Mouse (Mus musculus) midbrain, embryonic 12.5 days (tissue): Measurements from ENCODE around the gene Itprid1. TPM values are rescaled to one million over a fixed set of nuclear protein-coding genes. Genes with fewer than 3 reads are reported as not detected.

Source experiments
- ATAC-seq: fragments of 200-750 bp; cut with Nextera tagmentation; 2 replicates; pipeline ENCODE4 v1.8.0; 2017; ENCODE audit warnings: low read depth, moderate TSS enrichment, moderate library complexity; ENCODE audit not compliant: low FRiP score
- H3K27ac ChIP-seq: fragments of 300-500 bp; sonication (generic); replicated peaks from 2 replicates; pipeline ENCODE4 v1.5.1; 2016; ENCODE audit warnings: mild to moderate bottlenecking
- H3K27me3 ChIP-seq: fragments of 300-500 bp; sonication (generic); 2 replicates; pipeline ENCODE4 v1.6.1; 2016; ENCODE audit warnings: mild to moderate bottlenecking
- H3K36me3 ChIP-seq: fragments of 300-500 bp; sonication (generic); 2 replicates; pipeline ENCODE4 v1.6.1; 2016
- H3K4me1 ChIP-seq: fragments of 300-500 bp; sonication (generic); 2 replicates; pipeline ENCODE4 v1.6.1; 2016
- H3K4me2 ChIP-seq: fragments of 300-500 bp; sonication (generic); replicated peaks from 2 replicates; pipeline ENCODE4 v1.6.1; 2016; ENCODE audit warnings: mild to moderate bottlenecking, moderate library complexity
- H3K4me3 ChIP-seq: fragments of 300-500 bp; sonication (generic); 2 replicates; pipeline ENCODE4 v1.5.1; 2016; ENCODE audit warnings: mild to moderate bottlenecking
- H3K9ac ChIP-seq: fragments of 300-500 bp; sonication (generic); replicated peaks from 2 replicates; pipeline ENCODE4 v1.6.1; 2016; ENCODE audit warnings: mild to moderate bottlenecking, moderate library complexity
- H3K9me3 ChIP-seq: fragments of 300-500 bp; sonication (generic); 2 replicates; pipeline ENCODE4 v1.6.1; 2016; ENCODE audit warnings: mild to moderate bottlenecking
- WGBS: fragments of 180-500 bp; shearing (Covaris S2); methylation state at CpG from one replicate; pipeline ENCODE4 v1.1.7; 2016; 5-methylcytosine and 5-hydroxymethylcytosine counted together
- polyA plus RNA-seq: library from polyadenylated mRNA; unstranded; fragments of >200 nt; fragmentation: Nextera tagmentation; extraction: Ambion mirVana; gene quantifications from 2 replicates; pipeline ENCODE4 v1.2.1, GENCODE M21; 2016

Itprid1 gene
- 0.09 TPM in 1 of 2 replicates, not detected in the other for polyA plus RNA-seq

DNA sequence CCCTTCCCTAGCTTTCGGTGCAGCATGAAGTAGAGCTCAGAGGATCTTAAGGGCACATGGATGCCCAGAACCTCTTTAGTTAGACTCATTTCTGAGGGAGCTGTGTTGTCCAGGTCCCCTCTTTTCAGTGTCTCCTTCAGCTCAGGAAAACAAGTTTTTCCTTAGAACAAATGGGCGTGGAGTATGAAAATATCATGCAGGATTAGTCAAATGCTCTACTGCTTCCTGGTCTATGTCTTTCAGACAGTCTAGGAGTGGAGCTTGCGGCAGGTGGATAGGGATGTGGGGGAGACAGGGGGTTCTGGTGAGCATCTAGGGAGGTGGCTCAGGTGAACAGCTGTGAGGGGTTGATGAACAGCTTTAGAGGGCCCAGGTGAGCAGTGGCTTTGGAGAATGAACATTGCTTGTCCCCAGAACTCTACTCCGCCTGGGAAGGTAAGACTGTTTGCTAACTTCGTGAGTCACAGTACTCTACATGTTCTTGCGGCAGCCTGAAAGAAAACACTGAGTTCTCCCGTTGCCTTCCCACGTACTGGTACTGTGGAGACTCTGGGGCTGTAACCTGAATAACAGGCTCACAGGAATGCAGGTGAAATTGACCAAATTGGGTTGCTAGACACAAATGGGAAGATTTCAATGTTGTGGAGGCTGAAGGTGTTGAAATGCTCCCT lies at the start of gene Itprid1:
Itprid1 (plus strand) TSS at position 246 of the 671 bp plus-strand sequence.
- Histone ChIP-seq H3K4me2 (no peak within 1 kb of the TSS), H3K9me3 (no peaks in the 10 kb centered on the region), H3K27ac (no peak within 1 kb of the TSS), H3K27me3 (no peaks in the 10 kb centered on the region), H3K36me3 (no peaks in the 10 kb centered on the region), H3K4me1 (no peaks in the 10 kb centered on the region), H3K9ac (no peak within 1 kb of the TSS), H3K4me3 (no peak within 1 kb of the TSS)
- 88% methylated on average over 8 of the region's 8 CpGs for WGBS
- ATAC-seq = no peak

DNA sequence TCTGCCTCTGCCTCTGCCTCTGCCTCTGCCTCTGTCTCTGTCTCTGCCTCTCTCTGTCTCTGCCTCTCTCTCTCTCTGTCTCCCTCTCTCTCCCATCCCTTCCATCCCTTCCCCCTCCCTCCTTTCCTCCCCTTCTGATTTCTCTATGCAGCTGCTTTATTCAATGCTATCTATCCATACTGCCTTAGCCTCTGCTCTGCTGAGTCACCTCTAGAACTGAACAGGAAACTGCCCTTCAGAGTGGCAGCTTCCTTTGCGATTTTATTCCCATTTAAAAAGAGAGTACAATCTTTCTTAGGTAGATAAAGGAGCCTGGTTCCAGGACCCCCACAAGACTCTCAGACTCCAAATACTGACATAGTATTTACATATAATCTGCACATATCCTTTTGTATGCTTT lies 47.1 kb upstream of the Itprid1 start:
- Histone ChIP-seq H3K4me3 (no peak overlapping the region), H3K27ac (no peak overlapping the region), H3K27me3 (no peaks in the 10 kb centered on the region; the same call in 1 of the 2 replicates), H3K36me3 (no peaks in the 10 kb centered on the region), H3K9ac (no peak overlapping the region), H3K4me2 (no peak overlapping the region), H3K4me1 (peaks cover 22% of the 10 kb centered on the region), H3K9me3 (no peaks in the 10 kb centered on the region)
- 89% methylated on average over 1 of the region's 1 CpGs for WGBS
- ATAC-seq = no peak

GRCm38 (mm10) chr6:55791852-55792496 lies 44.7 kb upstream of the Itprid1 start:
- Histone ChIP-seq H3K9me3 (no peaks in the 10 kb centered on the region), H3K9ac (no peak overlapping the region), H3K27me3 (no peaks in the 10 kb centered on the region; the same call in 1 of the 2 replicates), H3K36me3 (no peaks in the 10 kb centered on the region), H3K27ac (peak overlapping the region; percentile 84), H3K4me1 (peaks cover 22% of the 10 kb centered on the region), H3K4me3 (no peak overlapping the region), H3K4me2 (peak overlapping the region; percentile 12; the same call in 1 of the 2 replicates)
- 6% methylated on average over 6 of the region's 6 CpGs for WGBS
- ATAC-seq = peak; percentile 84

- no peak overlapping the region for H3K9ac ChIP-seq
- H3K27ac ChIP-seq = peak overlapping the region; percentile 84
- no peaks in the 10 kb centered on the region for H3K9me3 ChIP-seq
- peaks cover 22% of the 10 kb centered on the region for H3K4me1 ChIP-seq
- WGBS = 46% methylated on average over 8 of the region's 8 CpGs
- H3K36me3 ChIP-seq = no peaks in the 10 kb centered on the region
- H3K4me3 ChIP-seq = no peak overlapping the region
- no peaks in the 10 kb centered on the region; the same call in 1 of the 2 replicates for H3K27me3 ChIP-seq
- H3K4me2 ChIP-seq = 0 out of 2 replicates have a peak overlapping the region, but pooled peaks have one; percentile 12
- peak; percentile 28; the same call in 1 of the 2 replicates for ATAC-seq
These were observed 44.2 kb upstream of the Itprid1 start for GRCm38 (mm10) chr6:55792536-55792935.

- Histone ChIP-seq H3K9me3 (no peaks in the 10 kb centered on the region), H3K27ac (no peak overlapping the region), H3K4me3 (no peak overlapping the region), H3K4me1 (no peaks in the 10 kb centered on the region), H3K4me2 (no peak overlapping the region), H3K9ac (no peak overlapping the region), H3K36me3 (no peaks in the 10 kb centered on the region), H3K27me3 (no peaks in the 10 kb centered on the region)
- WGBS = 74% methylated on average over 1 of the region's 1 CpGs
- no peak for ATAC-seq
These were observed 34.0 kb upstream of the Itprid1 start for GRCm38 (mm10) chr6:55802686-55803085.

- ATAC-seq = no peak
- Histone ChIP-seq H3K27ac (no peak overlapping the region), H3K4me2 (no peak overlapping the region), H3K9ac (no peak overlapping the region), H3K4me1 (no peaks in the 10 kb centered on the region), H3K27me3 (no peaks in the 10 kb centered on the region), H3K36me3 (no peaks in the 10 kb centered on the region), H3K9me3 (no peaks in the 10 kb centered on the region), H3K4me3 (no peak overlapping the region)
- 84% methylated on average over 7 of the region's 7 CpGs for WGBS
These were observed 33.3 kb upstream of the Itprid1 start for GRCm38 (mm10) chr6:55803357-55803756.

DNA sequence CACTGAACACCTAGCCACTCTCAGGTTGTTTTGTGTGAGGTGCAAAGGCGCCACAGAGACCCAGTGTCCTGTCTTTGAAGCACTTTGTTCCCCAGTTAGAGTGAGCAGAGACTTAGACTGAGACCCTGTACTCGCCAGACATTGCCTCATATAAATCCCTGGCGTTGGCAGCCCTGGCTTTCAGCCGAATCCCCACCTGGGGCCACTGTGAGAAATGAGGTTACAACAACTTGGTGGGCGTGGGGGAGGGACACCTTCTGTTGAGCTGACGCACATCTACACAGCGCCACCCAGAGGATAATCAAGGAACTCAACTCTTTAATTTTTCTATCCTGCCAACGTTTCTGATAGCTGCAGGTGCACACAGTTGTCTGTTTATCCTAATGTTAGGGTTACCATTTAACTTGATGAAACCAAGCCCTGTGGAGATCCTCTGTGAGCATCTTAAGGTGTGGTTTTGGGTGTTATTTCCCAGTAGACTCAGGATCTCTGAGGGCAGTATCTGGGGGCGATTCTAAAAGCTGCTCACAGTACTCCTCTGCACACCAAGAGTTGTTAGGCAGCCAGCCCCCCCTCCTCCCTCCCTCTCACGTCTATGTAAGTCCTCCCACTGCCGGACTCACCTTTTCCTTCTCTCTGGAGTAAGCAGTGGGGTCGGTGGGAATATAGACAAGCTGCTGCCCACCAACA lies 32.6 kb upstream of the Itprid1 start:
- Histone ChIP-seq H3K4me3 (no peak overlapping the region), H3K36me3 (no peaks in the 10 kb centered on the region), H3K4me1 (no peaks in the 10 kb centered on the region), H3K27me3 (no peaks in the 10 kb centered on the region), H3K27ac (no peak overlapping the region), H3K4me2 (no peak overlapping the region), H3K9me3 (no peaks in the 10 kb centered on the region), H3K9ac (no peak overlapping the region)
- peak; percentile 66; the same call in 1 of the 2 replicates for ATAC-seq
- WGBS = 30% methylated on average over 12 of the region's 12 CpGs

GRCm38 (mm10) chr6:55804681-55805000 lies 32.1 kb upstream of the Itprid1 start:
- Histone ChIP-seq H3K9ac (no peak overlapping the region), H3K27me3 (no peaks in the 10 kb centered on the region), H3K27ac (no peak overlapping the region), H3K9me3 (no peaks in the 10 kb centered on the region), H3K4me1 (no peaks in the 10 kb centered on the region), H3K4me3 (no peak overlapping the region), H3K4me2 (no peak overlapping the region), H3K36me3 (no peaks in the 10 kb centered on the region)
- 88% methylated on average over 4 of the region's 4 CpGs for WGBS
- no peak for ATAC-seq

- H3K27me3 ChIP-seq = no peaks in the 10 kb centered on the region
- no peaks in the 10 kb centered on the region for H3K9me3 ChIP-seq
- no peaks in the 10 kb centered on the region for H3K36me3 ChIP-seq
- no peak overlapping the region for H3K4me2 ChIP-seq
- no peak overlapping the region for H3K27ac ChIP-seq
- H3K4me3 ChIP-seq = no peak overlapping the region
- no peak for ATAC-seq
- H3K9ac ChIP-seq = no peak overlapping the region
- H3K4me1 ChIP-seq = no peaks in the 10 kb centered on the region
- 85% methylated on average over 9 of the region's 9 CpGs for WGBS
These were observed 31.2 kb upstream of the Itprid1 start for GRCm38 (mm10) chr6:55805291-55806137.

DNA sequence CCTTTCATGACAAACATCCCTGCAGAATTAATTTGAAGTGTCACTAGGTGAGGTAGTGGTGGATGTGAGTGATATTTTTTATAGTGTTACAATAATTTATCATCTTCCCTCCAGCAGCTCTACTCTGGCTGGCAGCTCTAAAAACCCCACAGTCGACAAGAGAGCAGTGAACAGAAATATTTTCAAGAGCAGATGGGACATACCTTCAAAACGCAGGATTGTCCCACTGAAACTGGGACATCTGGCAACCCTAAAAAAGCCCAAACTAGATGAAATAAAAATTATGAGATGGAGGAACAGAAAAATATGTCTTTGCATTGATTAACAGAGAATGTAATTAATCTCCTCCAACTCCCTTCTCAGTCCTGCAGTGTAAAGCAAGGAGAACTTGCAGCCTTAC lies 30.2 kb upstream of the Itprid1 start:
- no peak overlapping the region for H3K27ac ChIP-seq
- H3K9me3 ChIP-seq = no peaks in the 10 kb centered on the region
- 88% methylated on average over 2 of the region's 2 CpGs for WGBS

DNA sequence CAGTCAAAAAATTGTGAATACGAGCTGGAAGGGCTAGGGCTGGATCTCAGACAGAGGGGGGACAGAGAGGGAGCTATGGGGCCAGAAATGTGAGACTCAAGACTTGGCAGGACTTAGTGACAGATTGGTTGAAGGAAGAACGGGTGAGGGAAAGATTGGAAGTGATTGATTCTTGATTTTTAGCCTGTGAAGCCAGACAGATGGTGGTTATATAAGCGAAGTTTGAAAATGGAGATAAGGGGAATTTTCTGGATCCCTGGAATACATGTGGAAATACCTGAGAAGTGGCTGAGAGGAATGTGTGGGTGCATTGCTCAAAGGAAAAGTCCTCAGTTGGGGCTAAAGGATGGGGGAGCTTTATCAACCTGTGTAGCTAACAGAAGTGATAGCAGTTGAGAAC lies 28.0 kb upstream of the Itprid1 start:
- Histone ChIP-seq H3K27ac (no peak overlapping the region), H3K4me1 (no peaks in the 10 kb centered on the region), H3K27me3 (no peaks in the 10 kb centered on the region), H3K36me3 (no peaks in the 10 kb centered on the region), H3K9me3 (no peaks in the 10 kb centered on the region), H3K9ac (no peak overlapping the region), H3K4me3 (no peak overlapping the region), H3K4me2 (no peak overlapping the region)
- WGBS = 81% methylated on average over 3 of the region's 3 CpGs
- ATAC-seq = no peak

More for the DNA sequence above, 30.2 kb upstream of the Itprid1 start:
- no peaks in the 10 kb centered on the region for H3K4me1 ChIP-seq
- no peak overlapping the region for H3K4me3 ChIP-seq
- no peak overlapping the region for H3K4me2 ChIP-seq
- no peaks in the 10 kb centered on the region for H3K27me3 ChIP-seq
- no peaks in the 10 kb centered on the region for H3K36me3 ChIP-seq
- no peak overlapping the region for H3K9ac ChIP-seq
- no peak for ATAC-seq
